Mouse (Mus musculus): ENCODE results near the gene Ptprb.

Ptprb gene

GRCm38 (mm10) chr10:116288130-116288529, 12.8 kb downstream of the Ptprb start:
- CTCF ChIA-PET = interaction anchor here in 1 of 4 experiments (1.1 kb wide), 1 partner anchor 89 kb away, joined by 3 read pairs; no protein-coding TSS in a partner anchor

GRCm38 (mm10) chr10:116290483-116290882, 15.2 kb downstream of the Ptprb start:
- CTCF ChIA-PET = no interaction called here
- POLR2A ChIA-PET = no interaction called here

More at GRCm38 (mm10) chr10:116288130-116288529, 12.8 kb downstream of the Ptprb start:
- POLR2A ChIA-PET = no interaction called here

- ChIA-PET POLR2A (no interaction called here), CTCF (interaction anchor here in 1 of 4 experiments (0.5 kb wide), 1 partner anchor 30 kb away, joined by 3 read pairs; no protein-coding TSS in a partner anchor)
Measured at GRCm38 (mm10) chr10:116291153-116291755, 15.9 kb downstream of the Ptprb start.

DNA sequence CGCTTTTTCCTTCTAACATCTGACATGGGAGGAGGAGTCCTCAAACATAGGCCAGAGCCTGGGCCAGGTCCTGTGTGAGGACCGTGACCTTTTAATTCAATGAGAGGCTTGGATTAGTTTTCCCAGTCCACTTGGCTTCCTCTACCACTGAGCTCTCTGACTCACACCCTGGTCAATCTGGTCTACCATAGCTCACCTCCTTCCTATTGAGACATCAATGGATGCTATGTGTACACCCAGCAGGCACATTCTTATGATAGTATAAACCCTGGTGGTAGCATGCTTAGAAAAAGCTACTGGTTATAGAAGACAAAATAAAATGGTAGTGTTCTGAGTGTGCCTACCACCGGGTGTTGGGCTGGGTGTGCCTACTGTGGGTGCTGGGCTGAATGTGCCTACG, 21.1 kb downstream of the Ptprb start:
- ChIA-PET POLR2A (interaction anchor here in 1 of 4 experiments (0.6 to 1.1 kb wide), 3 partner anchors 11 to 280 kb away, joined by 3 read pairs; no protein-coding TSS in a partner anchor), CTCF (interaction anchor here in 1 of 4 experiments (0.7 kb wide), 2 partner anchors 859 to 1358 kb away, joined by 3 to 5 read pairs; no protein-coding TSS in a partner anchor)

DNA sequence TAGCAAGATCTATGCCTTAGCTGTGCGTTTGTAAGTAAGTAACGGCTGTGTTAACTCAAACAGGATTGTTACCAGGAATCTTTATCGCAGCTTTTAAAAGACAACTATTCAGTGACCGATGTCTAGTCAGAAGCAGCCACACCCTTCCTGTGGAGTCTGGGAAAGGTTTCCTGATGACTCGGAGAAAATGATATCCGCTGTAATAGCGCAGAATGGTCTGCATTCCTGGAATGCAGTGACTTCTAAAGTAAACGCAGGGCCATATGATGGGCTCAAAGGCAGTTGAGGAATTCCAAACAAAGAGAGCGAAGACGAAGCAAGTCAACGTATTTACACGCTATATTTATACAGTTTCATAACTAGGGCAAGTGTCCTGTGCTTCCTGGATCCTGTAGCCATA, 22.5 kb downstream of the Ptprb start:
- CTCF ChIA-PET = no interaction called here
- POLR2A ChIA-PET = no interaction called here

GRCm38 (mm10) chr10:116300824-116301223, 25.5 kb downstream of the Ptprb start:
- ChIA-PET CTCF (interaction anchor here in 1 of 4 experiments (0.5 kb wide), 1 partner anchor 1357 kb away, joined by 3 read pairs; no protein-coding TSS in a partner anchor), POLR2A (interaction anchor here in 1 of 4 experiments (1.6 kb wide), 1 partner anchor 14 kb away, joined by 3 read pairs; no protein-coding TSS in a partner anchor)

DNA sequence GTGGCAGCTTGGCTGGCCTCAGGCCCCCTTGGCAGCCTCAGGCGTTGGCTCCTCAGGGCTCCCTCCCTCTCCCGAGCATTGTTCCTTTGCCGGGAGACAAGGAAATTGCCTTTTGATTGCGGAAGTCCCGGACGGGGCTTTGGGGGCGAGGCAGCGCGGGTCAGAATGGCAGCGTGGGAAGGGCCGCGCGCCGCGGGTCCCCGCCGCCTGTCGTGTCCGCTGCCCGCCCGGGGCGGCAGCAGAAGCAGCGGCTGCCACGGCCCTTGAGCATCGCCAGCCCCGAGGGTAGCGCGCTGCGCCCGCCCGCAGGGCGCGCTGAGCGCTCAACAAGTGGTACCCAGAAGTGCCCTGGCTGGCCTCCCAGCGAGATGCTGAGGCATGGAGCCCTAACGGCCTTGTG, 25.9 kb downstream of the Ptprb start:
- POLR2A ChIA-PET = interaction anchor here in 1 of 4 experiments (1.6 kb wide), 1 partner anchor 14 kb away, joined by 3 read pairs; no protein-coding TSS in a partner anchor

GRCm38 (mm10) chr10:116304355-116304754, 29.0 kb downstream of the Ptprb start:
- ChIA-PET CTCF (interaction anchor here in 1 of 4 experiments (0.6 kb wide), 1 partner anchor 258 kb away, joined by 3 read pairs; no protein-coding TSS in a partner anchor), POLR2A (interaction anchor here in 1 of 4 experiments (0.6 kb wide), 1 partner anchor 756 kb away, joined by 3 read pairs; no protein-coding TSS in a partner anchor)

More for the DNA sequence above, 25.9 kb downstream of the Ptprb start:
- CTCF ChIA-PET = interaction anchor here in 2 of 4 experiments (0.5 to 1.3 kb wide), 2 partner anchors 18 to 1357 kb away, joined by 3 to 5 read pairs; no protein-coding TSS in a partner anchor

DNA sequence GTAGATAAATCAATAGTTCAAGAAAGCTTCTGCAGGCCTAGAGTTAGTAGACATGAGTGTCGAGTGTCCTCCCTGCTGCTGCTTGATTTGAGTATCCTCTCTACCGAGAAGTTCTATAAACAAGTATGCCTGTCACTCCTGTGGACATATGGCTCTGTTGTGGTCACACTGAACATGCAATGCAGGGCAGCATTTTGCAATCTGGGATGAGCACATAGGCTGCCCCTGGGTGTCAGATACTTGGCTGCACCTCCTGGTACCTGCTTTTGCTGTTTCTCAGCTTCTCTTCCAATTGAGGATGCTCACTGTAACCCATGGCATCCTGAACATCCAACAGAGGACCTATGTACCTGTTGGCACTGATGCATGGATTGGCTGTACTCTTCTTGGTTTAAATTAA, 34.1 kb downstream of the Ptprb start:
- CTCF ChIA-PET = no interaction called here

GRCm38 (mm10) chr10:116310516-116311210, 35.3 kb downstream of the Ptprb start:
- ChIA-PET CTCF (no interaction called here), POLR2A (interaction anchor here in 1 of 4 experiments (0.6 kb wide), 1 partner anchor 25 kb away, joined by 3 read pairs; no protein-coding TSS in a partner anchor)

More for the DNA sequence above, 34.1 kb downstream of the Ptprb start:
- POLR2A ChIA-PET = no interaction called here

DNA sequence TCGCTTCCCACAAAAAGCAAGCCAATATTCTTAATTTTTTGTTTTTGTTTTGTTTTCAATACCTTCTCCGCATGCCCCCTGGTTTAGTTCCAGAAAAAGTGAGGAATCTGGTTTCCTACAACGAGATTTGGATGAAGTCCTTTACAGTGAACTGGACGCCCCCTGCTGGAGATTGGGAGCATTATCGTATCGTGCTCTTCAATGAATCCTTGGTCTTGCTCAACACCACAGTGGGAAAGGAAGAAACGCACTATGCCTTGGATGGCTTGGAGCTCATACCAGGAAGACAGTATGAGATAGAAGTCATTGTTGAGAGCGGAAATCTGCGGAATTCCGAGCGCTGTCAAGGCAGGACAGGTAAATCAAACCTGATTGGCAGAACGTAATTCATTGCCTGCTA, 43.9 kb downstream of the Ptprb start:
- ChIA-PET POLR2A (interaction anchor here in 2 of 4 experiments (0.6 to 0.9 kb wide), 2 partner anchors 47 to 733 kb away, joined by 3 to 5 read pairs; no protein-coding TSS in a partner anchor), CTCF (interaction anchor here (0.5 to 2.3 kb wide), 12 partner anchors 11 to 654 kb away, joined by 3 to 15 read pairs (median 5); partner anchors contain the start of gene Ptprr (in 1 of the 4))

- ChIA-PET POLR2A (interaction anchor here in 2 of 4 experiments (0.6 to 1.0 kb wide), 2 partner anchors 114 to 144 kb away, joined by 3 read pairs; no protein-coding TSS in a partner anchor), CTCF (no interaction called here)
Measured at GRCm38 (mm10) chr10:116329086-116329485, 53.8 kb downstream of the Ptprb start.

DNA sequence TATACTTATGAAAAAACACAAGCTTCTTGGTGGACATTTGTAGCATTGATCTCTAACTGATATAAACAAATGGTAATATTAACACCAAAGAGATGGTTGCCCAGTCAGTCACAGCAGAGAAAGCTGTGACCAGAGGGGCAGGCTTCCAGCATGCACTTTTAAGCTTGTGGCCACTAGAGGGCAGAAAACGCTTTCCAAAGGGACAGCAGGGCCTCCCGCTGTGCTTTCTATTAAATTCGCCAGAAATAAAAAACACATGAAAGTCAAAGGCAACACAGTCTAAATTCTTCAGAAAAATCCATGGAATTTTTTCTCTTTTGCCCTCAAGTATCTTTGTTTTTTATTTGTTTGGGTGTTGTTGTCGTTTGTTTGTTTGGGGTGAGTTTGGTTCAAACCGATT, 55.1 kb downstream of the Ptprb start:
- CTCF ChIA-PET = interaction anchor here (0.6 to 1.7 kb wide), 14 partner anchors 11 to 1446 kb away, joined by 3 to 8 read pairs (median 3); partner anchors contain the start of gene Kcnmb4 (in 1 of the 4)
- POLR2A ChIA-PET = interaction anchor here in 3 of 4 experiments (0.7 to 1.1 kb wide), 3 partner anchors 44 to 563 kb away, joined by 3 to 5 read pairs (median 4); partner anchors contain the start of gene Kcnmb4 (in 1 of the 3)

DNA sequence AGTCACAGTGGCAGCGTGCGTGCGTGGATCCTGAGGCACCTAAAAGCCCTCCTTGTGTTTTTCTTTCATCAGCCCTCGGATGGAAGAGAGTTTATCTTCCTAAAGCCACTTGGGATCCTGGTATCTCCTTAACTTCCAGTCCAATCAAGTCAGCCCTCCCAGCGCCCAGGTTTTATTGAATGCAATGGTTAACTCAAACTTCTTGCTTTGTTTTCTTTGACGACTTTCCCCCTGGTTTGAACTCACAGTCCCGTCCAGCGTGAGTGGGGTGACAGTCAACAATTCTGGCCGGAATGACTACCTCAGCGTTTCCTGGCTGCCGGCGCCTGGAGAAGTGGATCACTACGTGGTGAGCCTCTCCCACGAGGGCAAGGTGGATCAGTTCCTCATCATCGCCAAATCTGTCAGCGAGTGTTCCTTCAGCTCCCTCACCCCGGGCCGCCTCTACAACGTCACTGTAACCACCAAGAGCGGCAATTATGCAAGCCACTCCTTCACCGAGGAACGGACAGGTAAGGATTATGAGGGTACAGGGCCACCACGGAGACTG, 55.7 kb downstream of the Ptprb start:
- CTCF ChIA-PET = interaction anchor here in 3 of 4 experiments (0.6 to 1.7 kb wide), 10 partner anchors 11 to 1447 kb away, joined by 3 to 8 read pairs (median 3); partner anchors contain the start of gene Kcnmb4 (in 1 of the 3)
- POLR2A ChIA-PET = interaction anchor here in 3 of 4 experiments (0.7 to 1.1 kb wide), 3 partner anchors 43 to 562 kb away, joined by 3 to 5 read pairs (median 4); partner anchors contain the start of gene Kcnmb4 (in 1 of the 3)

DNA sequence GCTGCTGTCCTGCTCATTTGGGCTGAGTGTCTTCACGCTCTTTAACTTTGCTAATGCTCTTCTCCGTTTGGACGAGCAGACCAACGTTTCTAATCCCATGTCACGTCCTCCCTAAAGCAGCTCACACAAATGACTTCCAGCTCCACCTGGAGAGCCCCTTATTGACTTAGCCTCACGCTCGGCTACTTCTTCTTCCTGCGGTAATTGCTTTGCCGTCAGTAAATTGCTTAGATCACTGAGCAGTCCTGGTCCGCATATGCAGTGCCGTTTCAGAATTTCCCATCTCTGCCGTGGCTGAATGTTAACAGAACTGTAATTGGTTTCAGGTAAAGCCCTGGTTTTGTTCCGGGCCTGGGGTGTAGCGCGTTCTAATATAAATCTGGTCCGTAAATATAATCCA, 58.3 kb downstream of the Ptprb start:
- POLR2A ChIA-PET = no interaction called here
- CTCF ChIA-PET = interaction anchor here in 1 of 4 experiments (0.8 to 1.0 kb wide), 2 partner anchors 137 to 467 kb away, joined by 3 read pairs; no protein-coding TSS in a partner anchor

- ChIA-PET POLR2A (no interaction called here), CTCF (interaction anchor here in 2 of 4 experiments (0.6 to 1.0 kb wide), 4 partner anchors 78 to 597 kb away, joined by 3 to 8 read pairs (median 4); no protein-coding TSS in a partner anchor)
Measured at GRCm38 (mm10) chr10:116334120-116334519, 58.8 kb downstream of the Ptprb start.

- ChIA-PET CTCF (no interaction called here), POLR2A (no interaction called here)
Measured at GRCm38 (mm10) chr10:116335328-116335727, 60.0 kb downstream of the Ptprb start.

DNA sequence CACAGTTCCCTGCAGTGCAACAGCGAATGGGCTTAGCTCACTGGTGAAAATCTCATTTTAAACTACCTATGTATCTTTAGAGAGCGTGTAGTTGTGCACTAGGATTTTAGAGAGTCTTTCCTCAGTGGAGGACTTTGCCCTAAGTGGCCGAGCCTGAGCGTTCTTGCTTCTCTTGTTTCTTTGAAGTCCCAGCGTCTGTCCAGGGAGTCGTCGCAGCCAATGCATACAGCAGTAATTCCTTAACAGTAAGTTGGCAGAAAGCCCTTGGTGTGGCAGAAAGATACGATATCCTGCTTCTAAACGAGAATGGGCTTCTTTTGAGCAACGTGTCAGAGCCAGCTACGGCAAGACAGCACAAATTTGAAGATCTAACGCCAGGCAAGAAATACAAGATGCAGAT, 65.9 kb downstream of the Ptprb start:
- CTCF ChIA-PET = no interaction called here
- POLR2A ChIA-PET = no interaction called here

All from embryonic stem cell, embryonic (primary cell).